Mouse (Mus musculus): ENCODE measurements around the gene Map3k19.

- TF ChIP-seq HCFC1 (IDR thresholded peaks at IDR 0.05; ENCODE audit: borderline replicate concordance, insufficient read depth, low read length) = no peak
- TF ChIP-seq ZC3H11A (IDR thresholded peaks at IDR 0.05; ENCODE audit: borderline replicate concordance, low read depth, low read length) = no peak
- no peak for TF ChIP-seq MAFK (IDR thresholded peaks at IDR 0.05; ENCODE audit: insufficient read depth, low read depth, low read length)
- no peak for TF ChIP-seq ZNF384 (IDR thresholded peaks at IDR 0.05; ENCODE audit: low read depth, low read length)
- TF ChIP-seq CHD2 (IDR thresholded peaks at IDR 0.05; ENCODE audit: low read depth, low read length) = no peak
These were observed 7.1 kb upstream of the Map3k19 start for GRCm38 (mm10) chr1:127861900-127862299.

Measured in ES-E14 (cell line).